Comparison of ENCODE assay signal across 22 mouse cellular contexts in genomic region chr13:104894771-104895170, GRCm38 (mm10). TPM values are rescaled to one million over a fixed set of nuclear protein-coding genes. Genes with fewer than 3 reads are reported as not detected.
DNase-seq lines count a peak whose midpoint lies in the region; ATAC-seq lines count a peak whose summit lies in the region.
"Had no signal": no experiment of that assay in that cellular context is flagged by ENCODE, and none has a peak within 500 bp of the region (broad histone marks: within the 10 kb centered on the region; RNA-seq: fewer than 3 reads in every experiment).

No protein-coding gene starts in this region.

- peak; percentile 0 for DNase-seq in embryo, embryonic 10 days (ENCODE audit: low spot score)
- DNase-seq in embryo, embryonic 10.5 days (ENCODE audit: low spot score): no peak
- DNase-seq in 3134 (ENCODE audit: extremely low read depth, insufficient read length, low spot score): peak; percentile 59
- DNase-seq in NIH3T3 (ENCODE audit: low read depth): peak; percentile 49
- DNase-seq: adrenal gland, adult 2 months; adrenal gland, postnatal 10 days; adrenal gland, postnatal 25 days; B cell, adult 2 months; cerebellum, adult 11 months; cerebellum, adult 18-20 months; cerebellum, adult 8-10 months; cerebellum, adult 9-11 months; cerebellum, postnatal 14 days; cerebellum, postnatal 36 days; embryo, embryonic 11 days had no signal

- ATAC-seq in megakaryocyte progenitor cell, adult 5-6 weeks (replicated peaks; ENCODE audit: poor library complexity): no peak
- ATAC-seq: CD4-positive, CD25-positive, alpha-beta regulatory T cell, adult 4 months; forebrain, embryonic 14.5 days; forebrain, embryonic 16.5 days had no signal

RNA-seq across cellular contexts. Expression of gene Shisal2b, which starts 31.1 kb away (rescaled TPM):
- total RNA-seq in megakaryocyte progenitor cell, adult 5-6 weeks (2015): not detected in 2 replicates
- not detected in 2 replicates for total RNA-seq in megakaryocyte progenitor cell, adult 5-6 weeks (2017)
- total RNA-seq: adrenal gland, adult 2 months; adrenal gland, postnatal 10 days; adrenal gland, postnatal 25 days; adrenal gland, postnatal 4 days; common myeloid progenitor, adult 5-6 weeks; G1E had no signal
